Mouse (Mus musculus) MEL (cell line): ENCODE results near the gene Olfr1426. TPM values are rescaled to one million over a fixed set of nuclear protein-coding genes. Genes with fewer than 3 reads are reported as not detected.

Source experiments
- polyA plus RNA-seq, 2 experiments: library from polyadenylated mRNA; stranded (reverse) in 1 of 2; unstranded in 1 of 2; fragments of >175 nt in 1 of 2; fragments of >200 nt in 1 of 2; gene quantifications; 2 replicates each; pipeline versions ENCODE4 v1.2.1 to v1.2.4; 2012; ENCODE audit warnings: low replicate concordance in 2 of 2, low read depth in 1 of 2; ENCODE audit not compliant: insufficient read length in 2 of 2, insufficient read depth in 1 of 2, missing spikeins in 1 of 2
- total RNA-seq: library from RNA; depleted of rRNA; stranded (reverse); fragments of 300-350 nt; gene quantifications from 2 replicates; pipeline ENCODE4 v1.2.3, GENCODE M21; 2012; rRNA removed

Gene Olfr1426
- total and polyA plus RNA-seq, 3 experiments = not detected

Other genes with a start within 250 kb of the Olfr1426 start
- 0.03 TPM in 1 of 2 replicates, not detected in the other for gene Olfr1418, start 230.9 kb downstream of the Olfr1426 start, total RNA-seq
- not detected for gene Olfr1418, start 230.9 kb downstream of the Olfr1426 start, polyA plus RNA-seq
- not detected in 2 replicates for gene Olfr1419, start 216.9 kb downstream of the Olfr1426 start, total RNA-seq
- not detected for gene Olfr1419, start 216.9 kb downstream of the Olfr1426 start, polyA plus RNA-seq
- gene Olfr1420, start 205.4 kb downstream of the Olfr1426 start, total RNA-seq = not detected in 2 replicates
- gene Olfr1420, start 205.4 kb downstream of the Olfr1426 start, polyA plus RNA-seq = under 1 TPM in 1 of 2 experiments, not detected in 1; 0.03 TPM
- 5.4 and 6.1 TPM in 2 replicates for gene Patl1, start 179.6 kb downstream of the Olfr1426 start, total RNA-seq
- gene Patl1, start 179.6 kb downstream of the Olfr1426 start, polyA plus RNA-seq = 10 to 100 TPM in 1 of 2 experiments, not detected in 1; 33.5 TPM
- gene Osbp, start 126.1 kb downstream of the Olfr1426 start, total RNA-seq = 16.4 and 16.5 TPM in 2 replicates
- gene Osbp, start 126.1 kb downstream of the Olfr1426 start, polyA plus RNA-seq = 10 to 100 TPM; 38.8 to 64.6 TPM
- 0.04 TPM in 1 of 2 replicates, not detected in the other for gene Olfr1423, start 50.7 kb downstream of the Olfr1426 start, total RNA-seq
- under 1 TPM in 1 of 2 experiments, not detected in 1; 0.25 TPM for gene Olfr1423, start 50.7 kb downstream of the Olfr1426 start, polyA plus RNA-seq
- not detected in 2 replicates for gene Olfr1424, start 29.3 kb downstream of the Olfr1426 start, total RNA-seq
- gene Olfr1424, start 29.3 kb downstream of the Olfr1426 start, polyA plus RNA-seq = not detected
- not detected in 2 replicates for gene Olfr1425, start 14.3 kb downstream of the Olfr1426 start, total RNA-seq
- gene Olfr1425, start 14.3 kb downstream of the Olfr1426 start, polyA plus RNA-seq = not detected
- gene Olfr1427, start 11.3 kb upstream of the Olfr1426 start, total RNA-seq = not detected in 2 replicates
- not detected for gene Olfr1427, start 11.3 kb upstream of the Olfr1426 start, polyA plus RNA-seq
- gene Olfr1428, start 23.9 kb upstream of the Olfr1426 start, total RNA-seq = not detected in 2 replicates
- gene Olfr1428, start 23.9 kb upstream of the Olfr1426 start, polyA plus RNA-seq = not detected
- gene Olfr76, start 31.2 kb upstream of the Olfr1426 start, total RNA-seq = not detected in 2 replicates
- gene Olfr76, start 31.2 kb upstream of the Olfr1426 start, polyA plus RNA-seq = under 1 TPM in 1 of 2 experiments, not detected in 1; 0.03 TPM
- not detected in 2 replicates for gene Olfr1555-ps1, start 78.1 kb upstream of the Olfr1426 start, total RNA-seq
- not detected for gene Olfr1555-ps1, start 78.1 kb upstream of the Olfr1426 start, polyA plus RNA-seq
- not detected in 2 replicates for gene Olfr1431, start 108.6 kb upstream of the Olfr1426 start, total RNA-seq
- gene Olfr1431, start 108.6 kb upstream of the Olfr1426 start, polyA plus RNA-seq = not detected
- gene Olfr1432, start 140.6 kb upstream of the Olfr1426 start, total RNA-seq = not detected in 2 replicates
- not detected for gene Olfr1432, start 140.6 kb upstream of the Olfr1426 start, polyA plus RNA-seq
- not detected in 2 replicates for gene Olfr262, start 149.6 kb upstream of the Olfr1426 start, total RNA-seq
- gene Olfr262, start 149.6 kb upstream of the Olfr1426 start, polyA plus RNA-seq = not detected
- not detected in 2 replicates for gene Olfr235, start 169.0 kb upstream of the Olfr1426 start, total RNA-seq
- not detected for gene Olfr235, start 169.0 kb upstream of the Olfr1426 start, polyA plus RNA-seq
- gene Olfr1434, start 187.8 kb upstream of the Olfr1426 start, total RNA-seq = not detected in 2 replicates
- not detected for gene Olfr1434, start 187.8 kb upstream of the Olfr1426 start, polyA plus RNA-seq
- gene Olfr1436, start 207.1 kb upstream of the Olfr1426 start, total RNA-seq = not detected in 2 replicates
- gene Olfr1436, start 207.1 kb upstream of the Olfr1426 start, polyA plus RNA-seq = not detected
- not detected in 2 replicates for gene Olfr1437, start 233.1 kb upstream of the Olfr1426 start, total RNA-seq
- gene Olfr1437, start 233.1 kb upstream of the Olfr1426 start, polyA plus RNA-seq = not detected
- gene Olfr1438-ps1, start 243.9 kb upstream of the Olfr1426 start, total RNA-seq = not detected in 2 replicates
- under 1 TPM in 1 of 2 experiments, not detected in 1; 0.03 TPM for gene Olfr1438-ps1, start 243.9 kb upstream of the Olfr1426 start, polyA plus RNA-seq